10 mouse cellular contexts compared by ENCODE assay signal in genomic region chr7:24480121-24480941, GRCm38 (mm10). TPM values are rescaled to one million over a fixed set of nuclear protein-coding genes. Genes with fewer than 3 reads are reported as not detected.
A peak's percentile ranks its signal among the peaks of the same experiment; 100 is the strongest.
DNase-seq lines count a peak whose midpoint lies in the region; ATAC-seq lines count a peak whose summit lies in the region.
"Had no signal": no experiment of that assay in that cellular context is flagged by ENCODE, and none has a peak within 500 bp of the region (broad histone marks: within the 10 kb centered on the region; RNA-seq: fewer than 3 reads in every experiment).

No protein-coding gene starts in this region.

- H3K36me3 ChIP-seq in forebrain, embryonic 14.5 days (ENCODE audit: control insufficient read depth, insufficient read depth, low read length) = no peaks in the 10 kb centered on the region
- no peaks in the 10 kb centered on the region for H3K36me3 ChIP-seq in limb, embryonic 13.5 days
- no peaks in the 10 kb centered on the region for H3K36me3 ChIP-seq in stomach, embryonic 14.5 days (ENCODE audit: control insufficient read depth, insufficient read depth, low read length)

- peaks cover 20% of the 10 kb centered on the region for H3K4me1 ChIP-seq in forebrain, embryonic 14.5 days (ENCODE audit: control insufficient read depth, insufficient read depth, low read length)
- peaks cover 15% of the 10 kb centered on the region for H3K4me1 ChIP-seq in limb, embryonic 13.5 days
- H3K4me1 ChIP-seq in stomach, embryonic 14.5 days (ENCODE audit: control insufficient read depth, insufficient read depth, low read length) = no peaks in the 10 kb centered on the region

- ATAC-seq in forebrain, embryonic 14.5 days = no peak
- no peak for ATAC-seq in limb, embryonic 13.5 days (ENCODE audit: low FRiP score, low read depth)
- no peak for ATAC-seq in stomach, embryonic 14.5 days (ENCODE audit: insufficient number of reproducible peaks, insufficient read depth, low FRiP score, low read depth)

- H3K4me2 ChIP-seq in forebrain, embryonic 14.5 days (ENCODE audit: low read length) = peak overlapping the region; percentile 90
- H3K4me2 ChIP-seq in limb, embryonic 13.5 days (replicated peaks) = peak overlapping the region; percentile 97; the same call in 1 of the 2 replicates
- peak overlapping the region; percentile 97; the same call in 1 of the 2 replicates for H3K4me2 ChIP-seq in stomach, embryonic 14.5 days (replicated peaks; ENCODE audit: low read depth, low read length)

- no peak overlapping the region for H3K27ac ChIP-seq in forebrain, embryonic 14.5 days (ENCODE audit: low read depth, low read length)
- no peak overlapping the region for H3K27ac ChIP-seq in limb, embryonic 13.5 days
- H3K27ac ChIP-seq in stomach, embryonic 14.5 days (ENCODE audit: low read length) = no peak overlapping the region

- peak overlapping the region; percentile 75 for H3K4me3 ChIP-seq in forebrain, embryonic 14.5 days (ENCODE audit: low read depth, low read length)
- no peak overlapping the region for H3K4me3 ChIP-seq in limb, embryonic 13.5 days
- no peak overlapping the region for H3K4me3 ChIP-seq in stomach, embryonic 14.5 days (ENCODE audit: low read depth, low read length)

- no peak overlapping the region for H3K9ac ChIP-seq in forebrain, embryonic 14.5 days (ENCODE audit: low read length)
- no peak overlapping the region for H3K9ac ChIP-seq in limb, embryonic 13.5 days
- H3K9ac ChIP-seq in stomach, embryonic 14.5 days (replicated peaks; ENCODE audit: low read depth, low read length) = no peak overlapping the region

- no peaks in the 10 kb centered on the region for H3K9me3 ChIP-seq in forebrain, embryonic 14.5 days (replicated peaks; ENCODE audit: control insufficient read depth, low read length)
- H3K9me3 ChIP-seq in limb, embryonic 13.5 days = no peaks in the 10 kb centered on the region
- H3K9me3 ChIP-seq in stomach, embryonic 14.5 days (ENCODE audit: control insufficient read depth, low read depth, low read length) = no peaks in the 10 kb centered on the region

- WGBS in forebrain, embryonic 14.5 days = 54% methylated on average over 18 of the region's 18 CpGs
- WGBS in limb, embryonic 13.5 days = 64% methylated on average over 18 of the region's 18 CpGs
- WGBS in stomach, embryonic 14.5 days = 44% methylated on average over 18 of the region's 18 CpGs

- DNase-seq in layer of hippocampus, adult 9-11 months = peak; percentile 59
- no peak for DNase-seq in layer of hippocampus, postnatal 10 days (ENCODE audit: low spot score in 2 of 2)
- peak; percentile 34 for DNase-seq in forebrain, embryonic 14.5 days (ENCODE audit: low spot score)
- DNase-seq in thymus, postnatal 4 days = no peak
- no peak for DNase-seq in right cerebral cortex, postnatal 25 days
- DNase-seq: liver had no signal

- no peaks in the 10 kb centered on the region for H3K27me3 ChIP-seq in forebrain, embryonic 14.5 days (replicated peaks; ENCODE audit: control insufficient read depth, insufficient read depth, low read length)
- peaks cover 38% of the 10 kb centered on the region for H3K27me3 ChIP-seq in limb, embryonic 13.5 days
- no peaks in the 10 kb centered on the region for H3K27me3 ChIP-seq in stomach, embryonic 14.5 days (ENCODE audit: control insufficient read depth, insufficient read depth, low read length)

RNA-seq across cellular contexts. Expression of gene Cadm4, which starts 1.5 kb away (rescaled TPM):
- 100 to 1,000 TPM; 269 to 279 TPM for total RNA-seq in layer of hippocampus, postnatal 10 days (2021)
- polyA plus RNA-seq in forebrain, embryonic 14.5 days (2014; fragmentation: Nextera tagmentation; extraction: Ambion mirVana) = 26.3 and 29.0 TPM in 2 replicates
- 6.3 and 6.5 TPM in 2 replicates for polyA plus RNA-seq in limb, embryonic 13.5 days (2015; fragmentation: Nextera tagmentation; extraction: Ambion mirVana)
- polyA plus RNA-seq in stomach, embryonic 14.5 days (2014; fragmentation: Nextera tagmentation; extraction: Ambion mirVana) = 1.4 and 1.5 TPM in 2 replicates

RNA-seq across cellular contexts. Expression of gene Plaur, which starts 18.0 kb away (rescaled TPM):
- total RNA-seq in layer of hippocampus, postnatal 10 days (2021) = 1 to 10 TPM; 1.3 to 2.3 TPM
- polyA plus RNA-seq in forebrain, embryonic 14.5 days (2014; fragmentation: Nextera tagmentation; extraction: Ambion mirVana) = 1.4 and 2.0 TPM in 2 replicates
- 3.3 and 3.5 TPM in 2 replicates for polyA plus RNA-seq in limb, embryonic 13.5 days (2015; fragmentation: Nextera tagmentation; extraction: Ambion mirVana)
- polyA plus RNA-seq in stomach, embryonic 14.5 days (2014; fragmentation: Nextera tagmentation; extraction: Ambion mirVana) = 12.6 and 14.7 TPM in 2 replicates

RNA-seq across cellular contexts. Expression of gene Zfp428, which starts 26.5 kb away (rescaled TPM):
- 10 to 100 TPM; 61.3 to 64.6 TPM for total RNA-seq in layer of hippocampus, postnatal 10 days (2021)
- 178 and 205 TPM in 2 replicates for polyA plus RNA-seq in forebrain, embryonic 14.5 days (2014; fragmentation: Nextera tagmentation; extraction: Ambion mirVana)
- 64.2 and 68.3 TPM in 2 replicates for polyA plus RNA-seq in limb, embryonic 13.5 days (2015; fragmentation: Nextera tagmentation; extraction: Ambion mirVana)
- 28.5 and 30.9 TPM in 2 replicates for polyA plus RNA-seq in stomach, embryonic 14.5 days (2014; fragmentation: Nextera tagmentation; extraction: Ambion mirVana)

RNA-seq across cellular contexts. Expression of gene Irgc1, which starts 28.2 kb away (rescaled TPM):
- total RNA-seq in layer of hippocampus, postnatal 10 days (2021) = not detected
- not detected in 2 replicates for polyA plus RNA-seq in forebrain, embryonic 14.5 days (2014; fragmentation: Nextera tagmentation; extraction: Ambion mirVana)
- not detected in 2 replicates for polyA plus RNA-seq in limb, embryonic 13.5 days (2015; fragmentation: Nextera tagmentation; extraction: Ambion mirVana)
- not detected in 2 replicates for polyA plus RNA-seq in stomach, embryonic 14.5 days (2014; fragmentation: Nextera tagmentation; extraction: Ambion mirVana)
- polyA plus RNA-seq: embryonic facial prominence, embryonic 11.5 days; intestine, embryonic 14.5 days had no signal

RNA-seq across cellular contexts. Expression of gene AC161166.1, which starts 31.9 kb away (rescaled TPM):
- total RNA-seq in layer of hippocampus, postnatal 10 days (2021) = not detected
- 0.20 and 0.45 TPM in 2 replicates for polyA plus RNA-seq in forebrain, embryonic 14.5 days (2014; fragmentation: Nextera tagmentation; extraction: Ambion mirVana)
- polyA plus RNA-seq in limb, embryonic 13.5 days (2015; fragmentation: Nextera tagmentation; extraction: Ambion mirVana) = 0.42 and 0.66 TPM in 2 replicates
- polyA plus RNA-seq in stomach, embryonic 14.5 days (2014; fragmentation: Nextera tagmentation; extraction: Ambion mirVana) = 0.21 and 0.29 TPM in 2 replicates

Comparison
In these comparisons a context has a peak if more than half of its experiments do, and no peak if none do; other contexts are left out.
1. DNase-seq: peak in layer of hippocampus, adult 9-11 months (single experiment) and forebrain, embryonic 14.5 days (single experiment); none in layer of hippocampus, postnatal 10 days (0 of 2), thymus, postnatal 4 days (single experiment) and right cerebral cortex, postnatal 25 days (single experiment).
2. Peak in every context shown above with its lines, with median percentiles within 50 percentile points of each other: H3K4me2 ChIP-seq.